ENCODE assay signal across 8 mouse cellular contexts in the genomic region with DNA sequence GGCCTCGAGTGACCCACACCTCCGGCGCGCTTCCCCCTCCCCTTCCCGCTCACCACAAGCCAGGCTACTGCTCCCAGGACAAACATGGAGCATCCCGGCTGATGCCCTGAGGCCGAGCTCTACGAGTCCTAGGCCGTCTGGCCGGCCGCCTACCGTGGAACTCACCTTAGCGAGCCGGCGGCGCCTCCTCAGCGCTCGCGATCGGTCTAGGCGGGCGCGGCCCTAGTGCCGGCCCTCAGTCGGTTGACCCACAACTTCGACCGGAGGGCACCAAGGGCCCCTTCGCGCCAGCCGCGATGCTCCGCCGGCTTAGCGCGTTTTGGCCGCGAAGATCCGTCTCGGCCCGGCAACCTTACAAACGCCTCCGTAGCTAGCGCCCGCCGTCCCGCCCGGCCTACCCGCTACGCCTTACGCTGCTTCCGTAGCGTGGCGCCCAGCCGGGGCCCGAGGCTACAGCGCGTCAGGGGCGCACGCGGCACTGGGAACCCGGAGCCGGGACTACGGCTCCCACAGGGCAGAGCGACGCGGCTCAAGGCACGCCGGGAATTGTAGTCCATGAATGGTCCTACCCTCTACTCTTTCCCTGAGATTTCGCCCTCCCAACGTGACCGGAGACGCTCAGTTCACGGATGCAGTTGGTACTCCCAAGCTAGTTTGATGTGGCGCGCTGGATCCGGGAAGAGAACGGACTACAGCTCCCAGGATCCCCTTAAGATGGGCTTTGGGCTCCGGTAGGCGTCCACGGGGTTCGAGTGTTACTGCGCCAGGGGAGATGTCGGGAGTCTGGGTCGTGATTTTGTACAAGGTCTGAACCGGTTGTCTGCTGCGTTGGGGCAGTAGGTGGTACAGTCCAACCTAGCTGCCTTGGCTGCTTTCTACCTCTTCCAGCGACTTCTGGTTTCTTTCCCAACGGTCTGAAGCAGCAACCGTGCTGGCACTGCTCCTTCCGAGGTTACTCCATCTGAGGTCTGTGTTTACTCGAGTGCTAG. TPM values are rescaled to one million over a fixed set of nuclear protein-coding genes. Genes with fewer than 3 reads are reported as not detected.
DNase-seq lines count a peak whose midpoint lies in the region; ATAC-seq and TF ChIP-seq lines count a peak whose summit lies in the region.

TSS of gene Capn15 (minus strand) at position 491 of the 989 bp plus-strand sequence.

- H3K27me3 ChIP-seq in embryonic facial prominence, embryonic 14.5 days (replicated peaks; ENCODE audit: control insufficient read depth, insufficient read depth, low read length): no peaks in the 10 kb centered on the region
- H3K27me3 ChIP-seq in heart, adult 2 months (ENCODE audit: control insufficient read depth, insufficient read depth, low read length): no peaks in the 10 kb centered on the region
- no peaks in the 10 kb centered on the region for H3K27me3 ChIP-seq in limb, embryonic 13.5 days
- H3K27me3 ChIP-seq in midbrain, embryonic 16.5 days (ENCODE audit: control insufficient read depth, insufficient read depth, low read depth, low read length): no peaks in the 10 kb centered on the region

- H3K9ac ChIP-seq in embryonic facial prominence, embryonic 14.5 days (ENCODE audit: low read depth, low read length): peak within 1 kb of the TSS; percentile 88
- peak within 1 kb of the TSS; percentile 83 for H3K9ac ChIP-seq in heart, adult 2 months (ENCODE audit: low read depth, low read length)
- peak within 1 kb of the TSS; percentile 87 for H3K9ac ChIP-seq in limb, embryonic 13.5 days
- peak within 1 kb of the TSS; percentile 90 for H3K9ac ChIP-seq in midbrain, embryonic 16.5 days (ENCODE audit: low read depth, low read length)

- H3K4me1 ChIP-seq in embryonic facial prominence, embryonic 14.5 days (ENCODE audit: control insufficient read depth, insufficient read depth, low read length): peaks cover 11% of the 10 kb centered on the region
- peaks cover 8% of the 10 kb centered on the region for H3K4me1 ChIP-seq in heart, adult 2 months (ENCODE audit: control insufficient read depth, insufficient read depth, low read length)
- peaks cover 24% of the 10 kb centered on the region for H3K4me1 ChIP-seq in limb, embryonic 13.5 days
- H3K4me1 ChIP-seq in midbrain, embryonic 16.5 days (ENCODE audit: control insufficient read depth, insufficient read depth, low read length): peaks cover 31% of the 10 kb centered on the region

- peak within 1 kb of the TSS; percentile 76 for H3K4me3 ChIP-seq in embryonic facial prominence, embryonic 14.5 days (ENCODE audit: low read depth, low read length)
- H3K4me3 ChIP-seq in heart, adult 2 months: peak within 1 kb of the TSS; percentile 98
- peak within 1 kb of the TSS; percentile 74 for H3K4me3 ChIP-seq in limb, embryonic 13.5 days
- H3K4me3 ChIP-seq in midbrain, embryonic 16.5 days (ENCODE audit: low read depth, low read length): peak within 1 kb of the TSS; percentile 93

- peak; percentile 72 for TF ChIP-seq POLR2A in heart, adult 2 months (IDR thresholded peaks at IDR 0.05; ENCODE audit: insufficient read depth, low read depth, low read length)

- peak within 1 kb of the TSS; percentile 83 for H3K4me2 ChIP-seq in embryonic facial prominence, embryonic 14.5 days (ENCODE audit: low read depth, low read length)
- H3K4me2 ChIP-seq in limb, embryonic 13.5 days (replicated peaks): peak within 1 kb of the TSS; percentile 82
- peak within 1 kb of the TSS; percentile 84 for H3K4me2 ChIP-seq in midbrain, embryonic 16.5 days (ENCODE audit: low read length)

- WGBS in embryonic facial prominence, embryonic 14.5 days: under 1% methylated on average over 55 of the region's 91 CpGs
- under 1% methylated on average over 91 of the region's 91 CpGs for WGBS in heart, adult 2 months
- WGBS in limb, embryonic 13.5 days: under 1% methylated on average over 90 of the region's 91 CpGs
- under 1% methylated on average over 91 of the region's 91 CpGs for WGBS in midbrain, embryonic 16.5 days

- ATAC-seq in embryonic facial prominence, embryonic 14.5 days (ENCODE audit: low read depth): peak; percentile 100
- peak; percentile 99 for ATAC-seq in limb, embryonic 13.5 days (ENCODE audit: low FRiP score, low read depth)
- ATAC-seq in midbrain, embryonic 16.5 days: peak; percentile 99

- TF ChIP-seq EP300 in heart, adult 2 months (IDR thresholded peaks at IDR 0.05; ENCODE audit: insufficient read depth, low read depth, low read length): no peak; the same call in 1 of the 2 replicates

- H3K36me3 ChIP-seq in embryonic facial prominence, embryonic 14.5 days (ENCODE audit: control insufficient read depth, insufficient read depth, low read length): peaks cover 19% of the 10 kb centered on the region
- H3K36me3 ChIP-seq in heart, adult 2 months (ENCODE audit: control insufficient read depth, insufficient read depth, low read length): no peaks in the 10 kb centered on the region
- H3K36me3 ChIP-seq in limb, embryonic 13.5 days: peaks cover 16% of the 10 kb centered on the region
- peaks cover 17% of the 10 kb centered on the region for H3K36me3 ChIP-seq in midbrain, embryonic 16.5 days (ENCODE audit: control insufficient read depth, insufficient read depth, low read length)

- no peak for TF ChIP-seq CTCF in heart, adult 2 months (IDR thresholded peaks at IDR 0.05)

- no peaks in the 10 kb centered on the region for H3K9me3 ChIP-seq in embryonic facial prominence, embryonic 14.5 days (ENCODE audit: control insufficient read depth, low read length)
- H3K9me3 ChIP-seq in limb, embryonic 13.5 days: no peaks in the 10 kb centered on the region
- H3K9me3 ChIP-seq in midbrain, embryonic 16.5 days (replicated peaks; ENCODE audit: control insufficient read depth, low read length, poor library complexity, severe bottlenecking): no peaks in the 10 kb centered on the region

- H3K79me2 ChIP-seq in heart, adult 2 months (replicated peaks; ENCODE audit: control insufficient read depth, insufficient read depth, low read length): peaks cover 2% of the 10 kb centered on the region; the same call in 1 of the 2 replicates

- intact Hi-C loops in heart, adult 2 months (cut with DNase I): loop anchor here (2.0 to 5.0 kb wide), 2 partner anchors 45 to 93 kb away; no protein-coding TSS in a partner anchor

- DNase-seq in 3T3-L1 (ENCODE audit: low read depth, low spot score): peak; percentile 99
- DNase-seq in adrenal gland, postnatal 4 days (ENCODE audit: low spot score in 2 of 2): peak; percentile 72 to 82
- DNase-seq in embryonic facial prominence, embryonic 14.5 days (ENCODE audit: low spot score): peak; percentile 99
- DNase-seq in heart, adult 2 months: peak; percentile 94 to 96
- peak; percentile 93 to 94 for DNase-seq in kidney, adult 8-10 months
- DNase-seq in spleen, postnatal 10 days (ENCODE audit: low spot score in 2 of 2): peak; percentile 80 to 91

- H3K27ac ChIP-seq in embryonic facial prominence, embryonic 14.5 days (replicated peaks; ENCODE audit: low read depth, low read length): peak within 1 kb of the TSS; percentile 88
- H3K27ac ChIP-seq in heart, adult 2 months: peak within 1 kb of the TSS; percentile 94
- H3K27ac ChIP-seq in limb, embryonic 13.5 days: peak within 1 kb of the TSS; percentile 86
- H3K27ac ChIP-seq in midbrain, embryonic 16.5 days (ENCODE audit: low read length): peak within 1 kb of the TSS; percentile 90

RNA-seq across cellular contexts. Expression of gene Capn15, which starts in this region (rescaled TPM):
- 10 to 100 TPM; 24.0 to 24.2 TPM for total RNA-seq in adrenal gland, postnatal 4 days (2021)
- polyA plus RNA-seq in embryonic facial prominence, embryonic 14.5 days (2014; fragmentation: Nextera tagmentation; extraction: Ambion mirVana): 25.2 and 25.8 TPM in 2 replicates
- 1 to 10 TPM; 6.1 to 7.4 TPM for total RNA-seq in heart, adult 2 months (2021)
- polyA plus RNA-seq in heart, adult 2 months (2012; rRNA removed): 15.1 and 15.5 TPM in 2 replicates
- 24.8 and 25.4 TPM in 2 replicates for polyA plus RNA-seq in limb, embryonic 13.5 days (2015; fragmentation: Nextera tagmentation; extraction: Ambion mirVana)
- polyA plus RNA-seq in midbrain, embryonic 16.5 days (2015; fragmentation: Nextera tagmentation; extraction: Ambion mirVana): 20.6 and 20.8 TPM in 2 replicates

Comparison
In these comparisons a context has a peak if more than half of its experiments do, and no peak if none do; other contexts are left out.
1. Peak in every context shown above with its lines: DNase-seq, ATAC-seq, H3K4me3 ChIP-seq and H3K27ac ChIP-seq.